Mouse (Mus musculus) left cerebral cortex, postnatal 36 days (tissue): ENCODE results near the gene Cntn4. TPM values are rescaled to one million over a fixed set of nuclear protein-coding genes. Genes with fewer than 3 reads are reported as not detected.
A peak's percentile ranks its signal among the peaks of the same experiment; 100 is the strongest.

Source experiments
- DNase-seq, 2 experiments: peaks; one replicate each; pipeline ENCODE4 v3.0.0; 2021 to 2022; ENCODE audit warnings: low spot score in 2 of 2, mixed read lengths in 1 of 2
- intact Hi-C: fragments of 180-260 bp; cut with DNase I; formaldehyde crosslinking; loops from one replicate; pipeline ENCODE4 v1.15.1; 2025
- total RNA-seq, 2 experiments: library from RNA; stranded (reverse); gene quantifications; 2 replicates each; pipeline ENCODE4 v1.2.3; 2021

The Cntn4 gene
- total RNA-seq, 2 experiments from 2014 or later, result 64.0 to 68.1 TPM

- intact Hi-C loops, result no loop called here
- DNase-seq, result no peak
These were observed 887.9 kb downstream of the Cntn4 start for GRCm38 (mm10) chr6:106565316-106565715.

GRCm38 (mm10) chr6:106565769-106566459, 888.5 kb downstream of the Cntn4 start:
- intact Hi-C loops, result no loop called here
- DNase-seq, result no peak

GRCm38 (mm10) chr6:106566929-106567621, 889.6 kb downstream of the Cntn4 start:
- intact Hi-C loops, result no loop called here
- DNase-seq, result no peak

- DNase-seq, result no peak
These were observed 902.7 kb downstream of the Cntn4 start for GRCm38 (mm10) chr6:106580124-106580523.

GRCm38 (mm10) chr6:106593756-106594155, 916.3 kb downstream of the Cntn4 start:
- DNase-seq, result no peak
- intact Hi-C loops, result no loop called here

More at GRCm38 (mm10) chr6:106580124-106580523, 902.7 kb downstream of the Cntn4 start:
- intact Hi-C loops, result no loop called here

GRCm38 (mm10) chr6:106617081-106617480, 939.6 kb downstream of the Cntn4 start:
- intact Hi-C loops, result no loop called here
- no peak for DNase-seq

GRCm38 (mm10) chr6:106621188-106621749, 943.8 kb downstream of the Cntn4 start:
- intact Hi-C loops, result no loop called here
- no peak for DNase-seq

- no peak for DNase-seq
- intact Hi-C loops, result loop anchor here (10.0 kb wide), 2 partner anchors 308 to 968 kb away; partner anchors contain the start of gene Cntn4
These were observed 965.6 kb downstream of the Cntn4 start for GRCm38 (mm10) chr6:106643026-106643425.

GRCm38 (mm10) chr6:106645496-106646211, 968.2 kb downstream of the Cntn4 start:
- intact Hi-C loops, result loop anchor here (10.0 kb wide), 2 partner anchors 311 to 971 kb away; partner anchors contain the start of gene Cntn4
- DNase-seq, result peak; percentile 38 to 62

GRCm38 (mm10) chr6:106646945-106647344, 969.5 kb downstream of the Cntn4 start:
- intact Hi-C loops, result loop anchor here (10.0 kb wide), 2 partner anchors 312 to 972 kb away; partner anchors contain the start of gene Cntn4
- no peak for DNase-seq

- no peak for DNase-seq
- intact Hi-C loops, result no loop called here
These were observed 986.6 kb downstream of the Cntn4 start for GRCm38 (mm10) chr6:106663780-106664651.

- intact Hi-C loops, result no loop called here
These were observed 998.1 kb downstream of the Cntn4 start for GRCm38 (mm10) chr6:106675581-106675980.

GRCm38 (mm10) chr6:106701931-106702330, 1024.5 kb downstream of the Cntn4 start:
- DNase-seq, result no peak
- intact Hi-C loops, result no loop called here

More at GRCm38 (mm10) chr6:106675581-106675980, 998.1 kb downstream of the Cntn4 start:
- DNase-seq, result no peak

GRCm38 (mm10) chr6:106705506-106706035, 1028.1 kb downstream of the Cntn4 start:
- DNase-seq, result no peak
- intact Hi-C loops, result no loop called here

- no peak for DNase-seq
- intact Hi-C loops, result no loop called here
These were observed 1048.2 kb downstream of the Cntn4 start for GRCm38 (mm10) chr6:106725642-106726041.

- intact Hi-C loops, result no loop called here
- DNase-seq, result no peak
These were observed 1048.6 kb downstream of the Cntn4 start for GRCm38 (mm10) chr6:106726078-106726477.

- DNase-seq, result no peak
- intact Hi-C loops, result no loop called here
These were observed 1050.2 kb downstream of the Cntn4 start for GRCm38 (mm10) chr6:106727703-106728102.

GRCm38 (mm10) chr6:106729682-106730314, 1052.3 kb downstream of the Cntn4 start:
- DNase-seq, result no peak
- intact Hi-C loops, result no loop called here
